Mouse (Mus musculus): ENCODE measurements around the gene Ugt1a6b.
"Not testable (repeated sequence)": the region's sequence is repeated elsewhere in the genome, so short reads cannot be mapped to it uniquely, and the experiment has no call there.

The Ugt1a6b gene

GRCm38 (mm10) chr1:88224029-88224776, 121.2 kb downstream of the Ugt1a6b start:
- peak; percentile 84 for DNase-seq (ENCODE audit: low spot score)

GRCm38 (mm10) chr1:88225301-88225700, 122.2 kb downstream of the Ugt1a6b start:
- DNase-seq (ENCODE audit: low spot score), result not testable (repeated sequence)

GRCm38 (mm10) chr1:88225741-88226140, 122.7 kb downstream of the Ugt1a6b start:
- DNase-seq (ENCODE audit: low spot score), result no peak

GRCm38 (mm10) chr1:88226670-88227379, 123.8 kb downstream of the Ugt1a6b start, which contains the start of gene Mroh2a:
Gene Mroh2a (plus strand): TSS chr1:88226986.
- no peak for DNase-seq (ENCODE audit: low spot score)

- DNase-seq (ENCODE audit: low spot score), result no peak
These were observed 124.4 kb downstream of the Ugt1a6b start for GRCm38 (mm10) chr1:88227482-88227881.

GRCm38 (mm10) chr1:88228121-88228520, 125.1 kb downstream of the Ugt1a6b start:
- no peak for DNase-seq (ENCODE audit: low spot score)

GRCm38 (mm10) chr1:88229566-88229965, 126.5 kb downstream of the Ugt1a6b start:
- DNase-seq (ENCODE audit: low spot score), result no peak

GRCm38 (mm10) chr1:88229986-88230385, 126.9 kb downstream of the Ugt1a6b start:
- DNase-seq (ENCODE audit: low spot score), result no peak

- DNase-seq (ENCODE audit: low spot score), result no peak
These were observed 127.4 kb downstream of the Ugt1a6b start for GRCm38 (mm10) chr1:88230421-88230820.

GRCm38 (mm10) chr1:88230981-88231802, 128.1 kb downstream of the Ugt1a6b start:
- DNase-seq (ENCODE audit: low spot score), result no peak

- no peak for DNase-seq (ENCODE audit: low spot score)
These were observed 128.9 kb downstream of the Ugt1a6b start for GRCm38 (mm10) chr1:88231803-88232499.

- no peak for DNase-seq (ENCODE audit: low spot score)
These were observed 129.8 kb downstream of the Ugt1a6b start for GRCm38 (mm10) chr1:88232664-88233380.

- no peak for DNase-seq (ENCODE audit: low spot score)
These were observed 130.6 kb downstream of the Ugt1a6b start for GRCm38 (mm10) chr1:88233421-88234247.

GRCm38 (mm10) chr1:88234248-88234610, 131.2 kb downstream of the Ugt1a6b start:
- DNase-seq (ENCODE audit: low spot score), result no peak

- no peak for DNase-seq (ENCODE audit: low spot score)
These were observed 131.6 kb downstream of the Ugt1a6b start for GRCm38 (mm10) chr1:88234646-88235045.

- no peak for DNase-seq (ENCODE audit: low spot score)
These were observed 132.2 kb downstream of the Ugt1a6b start for GRCm38 (mm10) chr1:88235046-88235893.

- DNase-seq (ENCODE audit: low spot score), result no peak
These were observed 132.9 kb downstream of the Ugt1a6b start for GRCm38 (mm10) chr1:88235894-88236415.

GRCm38 (mm10) chr1:88237311-88237710, 134.3 kb downstream of the Ugt1a6b start:
- no peak for DNase-seq (ENCODE audit: low spot score)

GRCm38 (mm10) chr1:88238771-88239170, 135.7 kb downstream of the Ugt1a6b start:
- DNase-seq (ENCODE audit: low spot score), result no peak
